Mouse (Mus musculus): Measurements from ENCODE around the gene Gm14295. TPM values are rescaled to one million over a fixed set of nuclear protein-coding genes. Genes with fewer than 3 reads are reported as not detected.
"Not testable (repeated sequence)": the region's sequence is repeated elsewhere in the genome, so short reads cannot be mapped to it uniquely, and the experiment has no call there.

Gm14295 gene
- 10 to 100 TPM in 1 of 2 experiments, 1 to 10 TPM in 1; 8.8 to 12.3 TPM for total RNA-seq (2021)
- long read RNA-seq, experiment 1, partial matches to known transcripts = 0 of 3 reads
- long read RNA-seq, experiment 1, other reads (novel, unspliced or antisense) = 0 of 3 reads
- long read RNA-seq, experiment 2, partial matches to known transcripts = 0 of 3 reads
- long read RNA-seq, experiment 2, other reads (novel, unspliced or antisense) = 3 of 3 reads

DNA sequence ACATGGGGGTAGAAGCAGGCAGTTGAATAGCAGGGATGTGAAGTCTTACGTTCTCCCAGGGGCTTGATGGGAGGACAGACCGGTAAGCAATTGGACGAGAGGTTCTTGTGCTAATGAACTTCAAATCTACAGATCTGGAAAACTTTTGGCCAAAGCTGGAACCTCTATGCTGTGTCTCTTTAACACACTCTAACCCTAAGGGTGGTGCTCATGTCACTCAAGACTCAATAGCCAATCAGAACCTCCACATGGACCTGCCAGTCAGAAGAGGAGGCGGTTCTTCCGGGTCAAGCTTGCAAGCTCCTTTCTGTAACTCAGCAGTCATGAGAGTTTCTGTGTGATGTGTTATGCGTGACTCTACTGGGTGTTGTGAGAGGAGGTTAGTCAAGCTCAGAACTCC is at the start of gene Gm14295:
TSS of gene Gm14295 (plus strand) at position 301 of the 400 bp plus-strand sequence.
- not testable (repeated sequence) for DNase-seq

GRCm38 (mm10) chr2:176798785-176799184 is 373 bp downstream of the Gm14295 start:
- not testable (repeated sequence) for DNase-seq

DNA sequence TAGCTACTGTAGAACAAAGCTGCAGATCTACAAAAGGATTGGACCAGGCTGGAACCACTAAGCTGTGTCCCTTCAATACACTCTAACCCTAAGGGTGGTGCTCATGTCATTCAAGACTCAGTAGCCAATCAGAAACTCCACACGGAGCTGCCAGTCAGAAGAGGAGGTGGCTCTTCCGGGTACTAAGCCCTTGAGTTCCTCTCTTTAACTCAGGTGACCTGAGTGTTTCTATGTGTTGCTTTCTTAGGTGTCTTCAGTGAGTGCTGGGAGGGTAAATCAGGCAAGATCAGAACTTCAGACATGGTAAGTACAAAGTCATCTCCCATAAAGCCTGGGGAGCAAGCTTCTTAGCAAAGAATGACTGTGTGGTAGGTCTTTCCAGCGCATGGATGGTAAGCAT is 32.4 kb downstream of the Gm14295 start, which contains the start of gene Gm14408:
TSS of gene Gm14408 (plus strand) at position 301 of the 400 bp plus-strand sequence.
- DNase-seq = not testable (repeated sequence)

Other genes starting within 250 kb of the Gm14295 start
- 1 to 10 TPM in 1 of 2 experiments, not detected in 1; 1.7 TPM for gene Gm14308, start 162.3 kb upstream of the Gm14295 start, total RNA-seq (2021)
- 10 to 100 TPM; 12.6 to 14.7 TPM for gene Zfp973, start 128.1 kb upstream of the Gm14295 start, total RNA-seq (2021)
- 1 to 10 TPM; 5.1 to 7.9 TPM for gene Gm14305, start 90.3 kb upstream of the Gm14295 start, total RNA-seq (2021)
- not detected for gene Gm14408, start 32.5 kb downstream of the Gm14295 start, total RNA-seq (2021)
- 1 to 10 TPM; 1.4 to 3.2 TPM for gene Gm14296, start 129.2 kb downstream of the Gm14295 start, total RNA-seq (2021)
- gene Gm14419, start 202.3 kb downstream of the Gm14295 start, total RNA-seq (2021) = 10 to 100 TPM; 52.5 to 61.2 TPM

Data from heart, adult 18-20 months (tissue).